8 mouse cellular contexts compared by ENCODE assay signal in genomic region chr1:166282597-166283210, GRCm38 (mm10). TPM values are rescaled to one million over a fixed set of nuclear protein-coding genes. Genes with fewer than 3 reads are reported as not detected.
DNase-seq lines count a peak whose midpoint lies in the region; ATAC-seq and TF ChIP-seq lines count a peak whose summit lies in the region.

No protein-coding gene starts in this region.

- H3K9me3 ChIP-seq in heart, postnatal 0 days (replicated peaks; ENCODE audit: control insufficient read depth, low read length) = no peaks in the 10 kb centered on the region

- H3K4me3 ChIP-seq in gastrocnemius, adult 2 months = peak overlapping the region; percentile 32
- H3K4me3 ChIP-seq in heart, postnatal 0 days (ENCODE audit: low read depth, low read length) = peak overlapping the region; percentile 8

- H3K27ac ChIP-seq in gastrocnemius, adult 2 months = no peak overlapping the region
- H3K27ac ChIP-seq in heart, postnatal 0 days (ENCODE audit: low read depth) = no peak overlapping the region

- H3K36me3 ChIP-seq in heart, postnatal 0 days (replicated peaks; ENCODE audit: control insufficient read depth, insufficient read depth, low read length) = no peaks in the 10 kb centered on the region

- TF ChIP-seq EP300 in heart, postnatal 0 days (IDR thresholded peaks at IDR 0.05; ENCODE audit: low read depth) = no peak

- no peak for DNase-seq in gastrocnemius, adult 2 months
- no peak for DNase-seq in gastrocnemius, adult 8-10 months (ENCODE audit: low spot score in 2 of 2)
- DNase-seq in cerebellum, postnatal 25 days = peak; percentile 41 to 58
- peak; percentile 14 for DNase-seq in heart, postnatal 0 days (ENCODE audit: low spot score)
- peak; percentile 82 to 90 for DNase-seq in kidney, postnatal 4 days
- DNase-seq in lung, postnatal 10 days = peak; percentile 33
- peak; percentile 63 for DNase-seq in retina, postnatal 7 days (ENCODE audit: low read depth, low spot score)
- DNase-seq in thymus, postnatal 10 days (ENCODE audit: low spot score in 2 of 2) = no peak

- no peak for TF ChIP-seq CTCF in gastrocnemius, adult 2 months (IDR thresholded peaks at IDR 0.05)
- no peak for TF ChIP-seq CTCF in heart, postnatal 0 days (IDR thresholded peaks at IDR 0.05; ENCODE audit: low read depth)

- WGBS in heart, postnatal 0 days = 10% methylated on average over 22 of the region's 22 CpGs

- H3K27me3 ChIP-seq in heart, postnatal 0 days (ENCODE audit: control insufficient read depth, insufficient read depth, low read length) = peaks cover 4% of the 10 kb centered on the region; the same call in 1 of the 2 replicates

- ATAC-seq in heart, postnatal 0 days (ENCODE audit: insufficient read depth, low read depth) = 0 out of 2 replicates have a peak, but pooled peaks have one; percentile 36

- H3K9ac ChIP-seq in heart, postnatal 0 days (replicated peaks; ENCODE audit: low read depth, low read length) = no peak overlapping the region

- intact Hi-C loops in gastrocnemius, adult 2 months (cut with DNase I) = no loop called here

- peak overlapping the region; percentile 43 for H3K4me2 ChIP-seq in heart, postnatal 0 days (ENCODE audit: low read depth, low read length)

- no peaks in the 10 kb centered on the region; the same call in 1 of the 2 replicates for H3K4me1 ChIP-seq in heart, postnatal 0 days (ENCODE audit: control insufficient read depth, insufficient read depth)

RNA-seq across cellular contexts. Expression of gene Ildr2, which starts 28.8 kb away (rescaled TPM):
- total RNA-seq in gastrocnemius, adult 2 months (2021) = 1 to 10 TPM; 1.3 to 2.5 TPM
- 1 to 10 TPM; 1.3 to 2.0 (median 1.5) TPM for total RNA-seq in gastrocnemius, adult 8-10 months (2022)
- total RNA-seq in heart, postnatal 0 days (2014; rRNA removed; ENCODE audit: low replicate concordance) = 1.9 and 6.9 TPM in 2 replicates
- 0.49 and 0.52 TPM in 2 replicates for polyA plus RNA-seq in heart, postnatal 0 days (2015; fragmentation: Nextera tagmentation; extraction: Ambion mirVana)

RNA-seq across cellular contexts. Expression of gene Mael, which starts 44.2 kb away (rescaled TPM):
- total RNA-seq in gastrocnemius, adult 2 months (2021) = not detected
- not detected for total RNA-seq in gastrocnemius, adult 8-10 months (2022)
- total RNA-seq in heart, postnatal 0 days (2014; rRNA removed; ENCODE audit: low replicate concordance) = not detected in 2 replicates
- polyA plus RNA-seq in heart, postnatal 0 days (2015; fragmentation: Nextera tagmentation; extraction: Ambion mirVana) = not detected in 2 replicates

Comparison
In these comparisons a context has a peak if more than half of its experiments do, and no peak if none do; other contexts are left out.
1. DNase-seq: peak in cerebellum, postnatal 25 days (2 of 2), heart, postnatal 0 days (single experiment), kidney, postnatal 4 days (2 of 2), lung, postnatal 10 days (single experiment) and retina, postnatal 7 days (single experiment); none in gastrocnemius, adult 2 months (single experiment), gastrocnemius, adult 8-10 months (0 of 2) and thymus, postnatal 10 days (0 of 2).